In the genomic region with DNA sequence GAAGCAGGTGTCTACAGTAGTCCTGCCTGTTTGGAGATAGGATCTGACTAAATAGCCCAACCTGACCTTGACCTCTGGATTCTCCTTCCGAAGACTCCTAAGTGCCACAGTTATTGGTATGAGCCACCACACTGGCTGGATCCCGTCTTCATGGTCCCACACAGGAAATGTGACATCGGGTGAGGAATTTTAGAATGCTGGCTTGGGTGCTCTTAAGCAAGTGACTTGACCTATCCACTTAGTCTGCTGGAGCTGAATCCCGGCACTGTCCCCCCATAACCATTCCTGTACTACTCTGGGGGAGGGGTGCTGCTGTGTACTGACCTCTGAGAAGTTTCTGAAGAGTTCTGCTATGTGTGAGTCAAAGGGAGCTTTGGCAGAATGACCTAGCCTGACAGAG, we compare ENCODE assay signal across 23 mouse cellular contexts.
"Had no signal": no experiment of that assay in that cellular context is flagged by ENCODE, and none has a peak within 500 bp of the region (broad histone marks: within the 10 kb centered on the region; RNA-seq: fewer than 3 reads in every experiment).

No protein-coding gene starts in this region.

- H3K4me1 ChIP-seq: heart, embryonic 12.5 days; hindbrain, embryonic 13.5 days; hindbrain, embryonic 15.5 days; kidney, embryonic 15.5 days; limb, embryonic 10.5 days; limb, embryonic 12.5 days; liver, embryonic 13.5 days; liver, embryonic 15.5 days had no signal

- H3K36me3 ChIP-seq: heart, embryonic 12.5 days; hindbrain, embryonic 13.5 days; hindbrain, embryonic 15.5 days; kidney, embryonic 15.5 days; limb, embryonic 10.5 days; limb, embryonic 12.5 days; liver, embryonic 13.5 days; liver, embryonic 15.5 days had no signal

- DNase-seq: gastrocnemius, postnatal 14 days; gastrocnemius, postnatal 36 days; heart, adult 11 months; heart, adult 2 months; heart, postnatal 10 days; kidney, adult 11 months; kidney, adult 2 months; kidney, adult 9 months; kidney, postnatal 14 days; kidney, postnatal 4 days; liver; liver, embryonic 13.5 days had no signal

- H3K27ac ChIP-seq: heart, adult 2 months; hindbrain, embryonic 13.5 days; hindbrain, embryonic 15.5 days; hindbrain, postnatal 0 days; kidney, embryonic 15.5 days; kidney, postnatal 0 days; layer of hippocampus, adult 2 months; left cerebral cortex, adult 2 months; limb, embryonic 10.5 days; limb, embryonic 12.5 days; liver, embryonic 13.5 days; liver, embryonic 15.5 days had no signal

- H3K4me3 ChIP-seq: heart, adult 2 months; heart, embryonic 12.5 days; hindbrain, embryonic 13.5 days; hindbrain, embryonic 15.5 days; kidney, embryonic 15.5 days; layer of hippocampus, adult 2 months; left cerebral cortex, adult 2 months; limb, embryonic 10.5 days; limb, embryonic 12.5 days; liver, embryonic 13.5 days; liver, embryonic 15.5 days had no signal

- H3K9me3 ChIP-seq: hindbrain, embryonic 13.5 days; hindbrain, embryonic 15.5 days; kidney, embryonic 15.5 days; limb, embryonic 10.5 days; limb, embryonic 12.5 days; liver, embryonic 15.5 days had no signal

- H3K9ac ChIP-seq: heart, embryonic 12.5 days; hindbrain, embryonic 13.5 days; hindbrain, embryonic 15.5 days; kidney, embryonic 15.5 days; limb, embryonic 12.5 days; liver, embryonic 13.5 days; liver, embryonic 15.5 days had no signal
